Mouse (Mus musculus): Measurements from ENCODE around the gene Tppp3. TPM values are rescaled to one million over a fixed set of nuclear protein-coding genes. Genes with fewer than 3 reads are reported as not detected.

Tppp3 gene
- polyA plus RNA-seq, 1 experiment from 2014 or later = 106 TPM

- H3K27ac ChIP-seq (ENCODE audit: low read depth, low read length) = no peak overlapping the region
- peaks cover 65% of the 10 kb centered on the region for H3K4me1 ChIP-seq (ENCODE audit: control insufficient read depth, insufficient read depth, low read length)
- H3K36me3 ChIP-seq (ENCODE audit: control insufficient read depth, insufficient read depth, low read length) = peaks cover 2% of the 10 kb centered on the region; the same call in 1 of the 2 replicates
- peak overlapping the region; percentile 6; the same call in 1 of the 2 replicates for H3K9ac ChIP-seq (ENCODE audit: low read length)
- ATAC-seq (ENCODE audit: low FRiP score) = no peak
- peak overlapping the region; percentile 64; the same call in 1 of the 2 replicates for H3K4me2 ChIP-seq
- H3K9me3 ChIP-seq (ENCODE audit: control insufficient read depth, low read length) = no peaks in the 10 kb centered on the region
- WGBS = 10% methylated on average over 23 of the region's 23 CpGs
- H3K4me3 ChIP-seq (ENCODE audit: low read depth, low read length) = no peak overlapping the region
- peak; percentile 89 for DNase-seq (ENCODE audit: low spot score, missing footprints)
- H3K27me3 ChIP-seq (ENCODE audit: control insufficient read depth, insufficient read depth, low read length) = peaks cover 19% of the 10 kb centered on the region
Measured at GRCm38 (mm10) chr8:105472414-105472932, 1.1 kb upstream of the Tppp3 start.

GRCm38 (mm10) chr8:105470681-105471313 is 529 bp downstream of the Tppp3 start:
- peak overlapping the region; percentile 40 for H3K4me3 ChIP-seq (ENCODE audit: low read depth, low read length)
- WGBS = 18% methylated on average over 11 of the region's 11 CpGs
- peak overlapping the region; percentile 64 for H3K4me2 ChIP-seq
- peak overlapping the region; percentile 61 for H3K27ac ChIP-seq (ENCODE audit: low read depth, low read length)
- DNase-seq (ENCODE audit: low spot score, missing footprints) = no peak
- peaks cover 63% of the 10 kb centered on the region for H3K4me1 ChIP-seq (ENCODE audit: control insufficient read depth, insufficient read depth, low read length)
- no peak for ATAC-seq (ENCODE audit: low FRiP score)
- peaks cover 4% of the 10 kb centered on the region; the same call in 1 of the 2 replicates for H3K36me3 ChIP-seq (ENCODE audit: control insufficient read depth, insufficient read depth, low read length)
- H3K9ac ChIP-seq (ENCODE audit: low read length) = peak overlapping the region; percentile 70
- peaks cover 19% of the 10 kb centered on the region for H3K27me3 ChIP-seq (ENCODE audit: control insufficient read depth, insufficient read depth, low read length)
- H3K9me3 ChIP-seq (ENCODE audit: control insufficient read depth, low read length) = no peaks in the 10 kb centered on the region

- ATAC-seq (ENCODE audit: low FRiP score) (no peak), DNase-seq (ENCODE audit: low spot score, missing footprints) (no peak)
- no peak overlapping the region for H3K27ac ChIP-seq (ENCODE audit: low read depth, low read length)
- peaks cover 4% of the 10 kb centered on the region; the same call in 1 of the 2 replicates for H3K36me3 ChIP-seq (ENCODE audit: control insufficient read depth, insufficient read depth, low read length)
- peaks cover 19% of the 10 kb centered on the region for H3K27me3 ChIP-seq (ENCODE audit: control insufficient read depth, insufficient read depth, low read length)
- 81% methylated on average over 5 of the region's 5 CpGs for WGBS
- no peaks in the 10 kb centered on the region for H3K9me3 ChIP-seq (ENCODE audit: control insufficient read depth, low read length)
- peaks cover 58% of the 10 kb centered on the region for H3K4me1 ChIP-seq (ENCODE audit: control insufficient read depth, insufficient read depth, low read length)
- H3K9ac ChIP-seq (ENCODE audit: low read length) = peak overlapping the region; percentile 70
- H3K4me3 ChIP-seq (ENCODE audit: low read depth, low read length) = peak overlapping the region; percentile 40
- peak overlapping the region; percentile 64 for H3K4me2 ChIP-seq
Measured at GRCm38 (mm10) chr8:105470262-105470661, 1.1 kb downstream of the Tppp3 start.

GRCm38 (mm10) chr8:105469816-105470215 is 1.5 kb downstream of the Tppp3 start:
- H3K9me3 ChIP-seq (ENCODE audit: control insufficient read depth, low read length) = no peaks in the 10 kb centered on the region
- H3K4me3 ChIP-seq (ENCODE audit: low read depth, low read length) = peak overlapping the region; percentile 40
- H3K27me3 ChIP-seq (ENCODE audit: control insufficient read depth, insufficient read depth, low read length) = peaks cover 19% of the 10 kb centered on the region
- H3K36me3 ChIP-seq (ENCODE audit: control insufficient read depth, insufficient read depth, low read length) = peaks cover 4% of the 10 kb centered on the region; the same call in 1 of the 2 replicates
- DNase-seq (ENCODE audit: low spot score, missing footprints) (no peak), ATAC-seq (ENCODE audit: low FRiP score) (no peak)
- H3K4me1 ChIP-seq (ENCODE audit: control insufficient read depth, insufficient read depth, low read length) = peaks cover 54% of the 10 kb centered on the region
- WGBS = 93% methylated on average over 5 of the region's 5 CpGs
- peak overlapping the region; percentile 55; the same call in 1 of the 2 replicates for H3K27ac ChIP-seq (ENCODE audit: low read depth, low read length)
- H3K4me2 ChIP-seq = peak overlapping the region; percentile 64
- peak overlapping the region; percentile 32 for H3K9ac ChIP-seq (ENCODE audit: low read length)

- Histone ChIP-seq H3K27ac (ENCODE audit: low read depth, low read length) (peak overlapping the region; percentile 55), H3K9ac (ENCODE audit: low read length) (peak overlapping the region; percentile 32), H3K4me1 (ENCODE audit: control insufficient read depth, insufficient read depth, low read length) (peaks cover 49% of the 10 kb centered on the region), H3K4me3 (ENCODE audit: low read depth, low read length) (0 out of 2 replicates have a peak overlapping the region, but pooled peaks have one; percentile 40), H3K36me3 (ENCODE audit: control insufficient read depth, insufficient read depth, low read length) (peaks cover 4% of the 10 kb centered on the region; the same call in 1 of the 2 replicates), H3K9me3 (ENCODE audit: control insufficient read depth, low read length) (no peaks in the 10 kb centered on the region), H3K27me3 (ENCODE audit: control insufficient read depth, insufficient read depth, low read length) (peaks cover 19% of the 10 kb centered on the region), H3K4me2 (peak overlapping the region; percentile 64)
- DNase-seq (ENCODE audit: low spot score, missing footprints) = peak; percentile 92
- 22% methylated on average over 6 of the region's 6 CpGs for WGBS
- ATAC-seq (ENCODE audit: low FRiP score) = peak; percentile 45
Measured at GRCm38 (mm10) chr8:105469041-105469695, 2.2 kb downstream of the Tppp3 start.

- Histone ChIP-seq H3K9me3 (ENCODE audit: control insufficient read depth, low read length) (no peaks in the 10 kb centered on the region), H3K36me3 (ENCODE audit: control insufficient read depth, insufficient read depth, low read length) (peaks cover 4% of the 10 kb centered on the region; the same call in 1 of the 2 replicates), H3K4me2 (no peak overlapping the region), H3K27me3 (ENCODE audit: control insufficient read depth, insufficient read depth, low read length) (peaks cover 13% of the 10 kb centered on the region), H3K9ac (ENCODE audit: low read length) (no peak overlapping the region), H3K27ac (ENCODE audit: low read depth, low read length) (no peak overlapping the region), H3K4me1 (ENCODE audit: control insufficient read depth, insufficient read depth, low read length) (peaks cover 46% of the 10 kb centered on the region), H3K4me3 (ENCODE audit: low read depth, low read length) (no peak overlapping the region)
- no peak for DNase-seq (ENCODE audit: low spot score, missing footprints)
- 89% methylated on average over 27 of the region's 27 CpGs for WGBS
- no peak for ATAC-seq (ENCODE audit: low FRiP score)
Measured at GRCm38 (mm10) chr8:105468002-105468720, 3.2 kb downstream of the Tppp3 start.

- Histone ChIP-seq H3K4me2 (no peak overlapping the region), H3K9me3 (ENCODE audit: control insufficient read depth, low read length) (no peaks in the 10 kb centered on the region), H3K4me3 (ENCODE audit: low read depth, low read length) (no peak overlapping the region), H3K4me1 (ENCODE audit: control insufficient read depth, insufficient read depth, low read length) (peaks cover 43% of the 10 kb centered on the region), H3K27ac (ENCODE audit: low read depth, low read length) (no peak overlapping the region), H3K36me3 (ENCODE audit: control insufficient read depth, insufficient read depth, low read length) (peaks cover 4% of the 10 kb centered on the region; the same call in 1 of the 2 replicates), H3K27me3 (ENCODE audit: control insufficient read depth, insufficient read depth, low read length) (peaks cover 6% of the 10 kb centered on the region), H3K9ac (ENCODE audit: low read length) (no peak overlapping the region)
- DNase-seq (ENCODE audit: low spot score, missing footprints) = no peak
- no peak for ATAC-seq (ENCODE audit: low FRiP score)
- 93% methylated on average over 10 of the region's 10 CpGs for WGBS
Measured at GRCm38 (mm10) chr8:105467396-105467985, 3.8 kb downstream of the Tppp3 start.

GRCm38 (mm10) chr8:105466700-105467291 is 4.5 kb downstream of the Tppp3 start:
- ATAC-seq (ENCODE audit: low FRiP score) (no peak), DNase-seq (ENCODE audit: low spot score, missing footprints) (no peak)
- Histone ChIP-seq H3K4me2 (no peak overlapping the region), H3K36me3 (ENCODE audit: control insufficient read depth, insufficient read depth, low read length) (peaks cover 4% of the 10 kb centered on the region; the same call in 1 of the 2 replicates), H3K4me1 (ENCODE audit: control insufficient read depth, insufficient read depth, low read length) (peaks cover 36% of the 10 kb centered on the region), H3K9ac (ENCODE audit: low read length) (no peak overlapping the region), H3K27me3 (ENCODE audit: control insufficient read depth, insufficient read depth, low read length) (peaks cover 2% of the 10 kb centered on the region), H3K4me3 (ENCODE audit: low read depth, low read length) (no peak overlapping the region), H3K9me3 (ENCODE audit: control insufficient read depth, low read length) (no peaks in the 10 kb centered on the region), H3K27ac (ENCODE audit: low read depth, low read length) (no peak overlapping the region)
- 90% methylated on average over 7 of the region's 7 CpGs for WGBS
